Mouse (Mus musculus): ENCODE measurements around the gene Yes1.

Yes1 gene

GRCm38 (mm10) chr5:32610801-32611340, at the start of gene Yes1:
Yes1 (plus strand) TSS chr5:32611171.
- DNase-seq (ENCODE audit: low read depth, low spot score): peak; percentile 77

DNA sequence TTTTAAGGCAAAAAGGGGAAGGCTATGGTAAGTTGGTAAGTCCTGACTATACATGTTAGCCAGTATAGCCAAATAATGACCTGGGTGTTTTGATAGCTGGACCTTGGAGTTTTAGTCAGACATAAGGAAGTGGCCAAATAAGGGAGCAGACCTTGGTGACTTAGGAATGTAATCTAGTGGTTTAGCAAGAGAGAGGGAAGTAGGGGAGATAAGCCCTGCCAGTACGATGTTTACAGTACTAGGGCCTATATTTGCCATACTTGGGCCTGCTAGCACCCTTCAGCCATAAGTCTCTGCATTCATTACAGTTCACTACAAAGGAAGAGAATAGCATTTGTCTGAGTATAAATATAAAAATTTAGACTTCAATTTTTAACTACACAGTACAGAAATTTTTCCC, 46.3 kb upstream of the Yes1 start:
- no peak for DNase-seq (ENCODE audit: low read depth, low spot score)

- no peak for DNase-seq (ENCODE audit: low read depth, low spot score)
Observed at GRCm38 (mm10) chr5:32571802-32572201, 39.2 kb upstream of the Yes1 start.

GRCm38 (mm10) chr5:32588136-32588535, 22.8 kb upstream of the Yes1 start:
- peak; percentile 60 for DNase-seq (ENCODE audit: low read depth, low spot score)

- DNase-seq (ENCODE audit: low read depth, low spot score): peak; percentile 42
Observed at GRCm38 (mm10) chr5:32593793-32594192, 17.2 kb upstream of the Yes1 start.

GRCm38 (mm10) chr5:32594358-32594757, 16.6 kb upstream of the Yes1 start:
- DNase-seq (ENCODE audit: low read depth, low spot score): no peak

DNA sequence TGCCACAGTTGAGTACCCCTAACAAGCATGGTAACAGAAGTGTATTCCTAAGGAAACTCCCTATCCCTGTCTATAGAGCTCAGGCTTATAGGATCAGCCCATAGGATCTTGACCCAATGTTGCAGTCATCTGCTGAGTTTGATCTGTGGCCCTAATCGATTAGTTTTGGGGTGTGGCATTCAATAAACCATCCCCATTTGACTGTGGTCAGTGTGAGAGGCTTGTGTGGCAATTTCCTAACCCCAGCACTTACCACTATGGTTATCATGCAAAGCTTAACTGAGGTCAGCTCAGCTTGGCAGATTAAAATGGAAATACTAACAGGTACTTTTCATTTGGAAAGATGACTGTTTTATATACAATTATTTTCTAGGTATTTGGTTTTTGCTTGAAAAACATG, 5.1 kb upstream of the Yes1 start:
- no peak for DNase-seq (ENCODE audit: low read depth, low spot score)

- no peak for DNase-seq (ENCODE audit: low read depth, low spot score)
Observed at GRCm38 (mm10) chr5:32607776-32608355, 3.1 kb upstream of the Yes1 start.

DNA sequence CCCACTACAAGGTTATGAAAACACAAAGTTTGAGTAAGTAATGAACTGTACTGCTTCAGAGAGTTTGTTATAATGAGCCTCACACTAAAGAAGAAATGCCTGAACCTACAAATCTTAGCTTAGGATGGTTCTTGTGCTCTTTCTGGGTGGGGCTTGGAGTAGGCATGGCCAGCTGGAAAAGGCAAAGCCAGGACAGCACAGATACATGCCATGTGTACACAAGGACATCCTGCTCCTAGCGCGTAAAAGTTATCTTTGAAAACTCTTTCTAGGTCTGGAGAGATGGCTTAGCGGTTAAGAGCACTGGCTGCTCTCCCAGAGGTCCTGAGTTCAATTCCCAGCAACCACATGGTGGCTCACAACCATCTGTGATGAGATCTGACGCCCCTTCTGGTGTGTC, 2.5 kb upstream of the Yes1 start:
- DNase-seq (ENCODE audit: low read depth, low spot score): no peak

GRCm38 (mm10) chr5:32610064-32610800, 739 bp upstream of the Yes1 start:
- DNase-seq (ENCODE audit: low read depth, low spot score): peak; percentile 48

GRCm38 (mm10) chr5:32611341-32611961, 480 bp downstream of the Yes1 start:
- DNase-seq (ENCODE audit: low read depth, low spot score): peak; percentile 52

- DNase-seq (ENCODE audit: low read depth, low spot score): no peak
Observed at GRCm38 (mm10) chr5:32614291-32614690, 3.3 kb downstream of the Yes1 start.

DNA sequence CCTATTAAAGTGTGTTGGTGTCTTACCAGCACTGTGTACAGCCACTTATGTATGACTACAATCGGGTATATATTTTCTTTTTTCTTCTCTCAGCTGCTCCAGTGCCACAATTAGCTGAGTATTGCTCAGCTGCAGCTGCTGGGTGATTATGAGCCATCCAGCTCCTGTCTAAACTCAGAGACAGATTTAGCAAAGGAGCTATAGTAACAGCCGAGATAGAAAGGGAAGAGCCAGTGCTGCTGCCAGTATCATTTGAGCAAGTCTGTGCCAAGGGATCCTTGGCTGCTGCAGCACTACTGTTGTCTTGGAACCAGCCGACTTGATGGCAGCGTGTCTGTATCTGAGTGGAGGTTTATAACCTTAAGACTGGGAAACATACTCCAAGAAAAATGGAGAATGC, 3.7 kb downstream of the Yes1 start:
- DNase-seq (ENCODE audit: low read depth, low spot score): no peak

DNA sequence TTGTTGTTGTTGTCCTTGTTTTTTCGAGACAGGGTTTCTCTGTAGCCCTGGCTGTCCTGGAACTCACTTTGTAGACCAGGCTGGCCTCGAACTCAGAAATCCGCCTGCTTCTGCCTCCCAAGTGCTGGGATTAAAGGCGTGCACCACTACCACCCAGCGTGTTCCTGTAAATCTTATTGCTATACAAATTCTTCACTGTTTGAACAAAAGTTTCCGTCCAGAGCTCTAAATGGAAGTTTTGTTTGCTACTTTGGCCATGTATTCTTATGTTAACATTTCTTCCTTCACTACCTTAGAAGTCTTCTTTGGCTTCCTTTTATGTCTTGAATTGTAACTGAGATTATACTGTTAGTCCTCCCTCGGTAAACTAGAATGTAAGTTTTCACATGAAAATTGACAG, 5.5 kb downstream of the Yes1 start:
- DNase-seq (ENCODE audit: low read depth, low spot score): peak; percentile 92

GRCm38 (mm10) chr5:32617851-32618250, 6.9 kb downstream of the Yes1 start:
- peak; percentile 72 for DNase-seq (ENCODE audit: low read depth, low spot score)

- DNase-seq (ENCODE audit: low read depth, low spot score): no peak
Observed at GRCm38 (mm10) chr5:32623649-32624048, 12.7 kb downstream of the Yes1 start.

DNA sequence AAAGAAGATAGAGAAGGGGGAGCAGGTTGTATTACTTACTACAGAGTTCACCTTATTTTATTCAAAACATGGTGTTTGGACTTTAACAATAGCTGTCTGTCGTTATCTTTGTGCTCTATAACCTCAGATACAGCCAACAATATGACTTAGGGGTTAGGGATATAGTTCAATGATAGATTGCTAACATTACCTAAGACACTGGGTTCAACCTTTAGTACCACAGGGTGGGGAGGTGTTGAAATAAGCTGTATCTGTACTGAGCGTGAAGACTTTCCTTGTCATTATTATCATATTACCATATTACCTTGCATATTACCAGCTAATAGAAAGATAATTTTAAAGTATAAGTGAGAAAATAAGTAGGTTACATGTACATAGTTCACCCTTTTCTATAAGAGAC, 13.8 kb downstream of the Yes1 start:
- no peak for DNase-seq (ENCODE audit: low read depth, low spot score)

DNA sequence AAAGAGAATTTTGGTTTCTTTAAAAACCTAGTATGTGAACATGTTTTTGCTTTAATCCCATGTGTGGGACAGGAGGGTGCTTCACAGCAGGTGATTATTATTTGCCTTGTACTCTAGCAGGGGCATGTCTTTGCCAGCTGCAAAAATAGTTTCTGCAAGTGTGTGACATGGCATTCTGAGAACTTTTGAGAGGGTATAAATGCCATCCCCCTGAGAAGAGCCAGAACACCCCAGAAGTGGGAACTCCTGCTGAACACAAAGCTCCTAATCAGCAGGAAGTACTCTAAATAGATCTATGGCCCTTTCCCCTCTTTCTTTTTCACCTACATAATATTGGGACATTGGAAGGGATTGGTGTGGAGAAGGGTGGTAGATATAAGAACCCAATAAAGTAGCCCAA, 22.2 kb downstream of the Yes1 start:
- DNase-seq (ENCODE audit: low read depth, low spot score): no peak

GRCm38 (mm10) chr5:32657386-32657785, 46.4 kb downstream of the Yes1 start:
- DNase-seq (ENCODE audit: low read depth, low spot score): peak; percentile 9

DNA sequence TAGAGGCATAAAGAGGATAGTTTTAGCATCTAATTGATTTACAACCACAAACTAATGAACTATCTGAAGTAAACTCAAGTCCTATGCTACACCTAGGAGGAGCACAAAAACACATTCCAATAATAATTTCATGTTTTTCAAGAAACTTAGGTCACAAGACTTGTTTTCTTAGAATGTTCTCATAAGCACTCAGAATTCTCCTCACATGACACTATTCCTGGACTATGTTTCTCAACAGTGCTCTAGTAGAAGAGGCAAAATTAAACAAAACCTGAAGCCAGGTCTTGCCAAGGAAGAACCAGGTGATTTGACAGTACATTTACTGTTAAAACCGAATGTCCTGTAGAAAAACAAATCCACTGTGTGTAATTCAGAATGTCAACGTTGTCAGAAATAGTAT, 71.5 kb downstream of the Yes1 start:
- DNase-seq (ENCODE audit: low read depth, low spot score): no peak

DNA sequence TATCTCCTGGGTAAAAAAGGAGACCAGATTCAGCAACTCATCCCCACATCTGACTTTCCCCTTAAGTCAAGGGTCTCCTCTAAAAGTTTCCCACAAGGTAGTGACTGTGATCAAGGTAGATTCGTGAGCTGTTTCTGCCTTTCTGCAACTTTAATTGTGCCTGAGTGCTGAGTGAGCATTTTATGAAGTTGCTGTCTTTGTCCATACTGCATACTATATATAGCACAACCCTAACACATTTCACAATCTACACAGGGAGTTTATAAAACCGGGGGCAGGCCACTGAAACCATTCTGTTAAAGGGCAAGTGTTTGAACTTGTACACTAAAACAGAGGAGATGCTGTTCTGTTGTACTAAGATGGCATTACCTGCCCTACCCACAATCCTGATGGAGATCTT, 82.4 kb downstream of the Yes1 start:
- no peak for DNase-seq (ENCODE audit: low read depth, low spot score)

GRCm38 (mm10) chr5:32697208-32697867, 86.4 kb downstream of the Yes1 start:
- peak; percentile 17 for DNase-seq (ENCODE audit: low read depth, low spot score)

All from ES-CJ7 (cell line).